Mouse (Mus musculus) frontal cortex, postnatal 10 days (tissue): ENCODE data around the gene Ttc28.

Experiments used
- DNase-seq, 2 experiments: peaks; one replicate each; pipeline ENCODE4 v3.0.0; 2022; ENCODE audit warnings: low spot score in 2 of 2, mixed read lengths in 1 of 2

Ttc28 gene

GRCm38 (mm10) chr5:111164348-111164920 is 284.8 kb downstream of the Ttc28 start:
- no peak for DNase-seq

GRCm38 (mm10) chr5:111170383-111170782 is 290.8 kb downstream of the Ttc28 start:
- DNase-seq: no peak

- DNase-seq: no peak
These were observed 295.8 kb downstream of the Ttc28 start for GRCm38 (mm10) chr5:111175410-111175809.

GRCm38 (mm10) chr5:111175842-111176241 is 296.2 kb downstream of the Ttc28 start:
- DNase-seq: no peak

- no peak for DNase-seq
These were observed 296.8 kb downstream of the Ttc28 start for GRCm38 (mm10) chr5:111176441-111176840.

- no peak for DNase-seq
These were observed 298.9 kb downstream of the Ttc28 start for GRCm38 (mm10) chr5:111178324-111179076.

GRCm38 (mm10) chr5:111179651-111180050 is 300.0 kb downstream of the Ttc28 start:
- no peak for DNase-seq

- no peak for DNase-seq
These were observed 300.8 kb downstream of the Ttc28 start for GRCm38 (mm10) chr5:111180091-111181053.

- DNase-seq: no peak
These were observed 301.8 kb downstream of the Ttc28 start for GRCm38 (mm10) chr5:111181204-111181912.

GRCm38 (mm10) chr5:111186600-111186999 is 307.0 kb downstream of the Ttc28 start:
- DNase-seq: no peak

- no peak for DNase-seq
These were observed 312.4 kb downstream of the Ttc28 start for GRCm38 (mm10) chr5:111191972-111192371.

GRCm38 (mm10) chr5:111194829-111195228 is 315.2 kb downstream of the Ttc28 start:
- no peak for DNase-seq

- no peak for DNase-seq
These were observed 316.2 kb downstream of the Ttc28 start for GRCm38 (mm10) chr5:111195488-111196485.

GRCm38 (mm10) chr5:111197727-111198126 is 318.1 kb downstream of the Ttc28 start:
- no peak for DNase-seq

- no peak for DNase-seq
These were observed 320.7 kb downstream of the Ttc28 start for GRCm38 (mm10) chr5:111200167-111200840.

GRCm38 (mm10) chr5:111200915-111201610 is 321.5 kb downstream of the Ttc28 start:
- DNase-seq: peak in 1 of 2 experiments; percentile 58

- DNase-seq: peak in 1 of 2 experiments; percentile 6
These were observed 324.6 kb downstream of the Ttc28 start for GRCm38 (mm10) chr5:111204221-111204620.

GRCm38 (mm10) chr5:111204976-111205586 is 325.5 kb downstream of the Ttc28 start:
- peak in 1 of 2 experiments; percentile 6 for DNase-seq

- DNase-seq: peak in 1 of 2 experiments; percentile 5
These were observed 326.2 kb downstream of the Ttc28 start for GRCm38 (mm10) chr5:111205817-111206216.
